Mouse (Mus musculus) megakaryocyte, embryonic 14.5 days (primary cell): ENCODE data around the gene Shank2.

Source experiments
- FLI1 ChIP-seq: IDR thresholded peaks from 2 replicates; pipeline ENCODE4 v1.6.1; 2012; ENCODE audit warnings: low read length, inconsistent platforms, mixed read lengths
- GATA1 ChIP-seq: IDR thresholded peaks from 3 replicates; pipeline ENCODE4 v1.6.1; 2012; ENCODE audit warnings: mixed read lengths, low read length, inconsistent platforms, borderline replicate concordance

DNA sequence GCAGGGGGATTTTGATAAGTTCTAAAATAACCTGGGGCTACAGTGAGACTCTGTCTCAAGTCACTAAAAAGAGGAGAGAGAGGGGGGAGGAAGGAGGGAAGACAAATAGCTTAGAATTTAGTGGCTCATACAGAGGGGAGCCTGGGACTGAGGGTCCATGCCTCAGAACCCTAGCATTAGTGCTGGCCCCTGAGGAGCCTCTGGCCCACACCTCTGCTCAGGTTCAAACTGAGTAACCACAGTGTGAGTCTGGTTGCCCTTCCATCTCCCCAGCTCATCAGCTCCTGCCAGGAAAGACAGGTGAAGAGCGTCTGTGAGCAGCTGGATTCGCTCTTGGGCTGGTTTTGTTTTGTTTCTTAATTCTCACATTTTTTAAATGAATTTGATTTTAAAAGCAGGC, 415.5 kb downstream of the Shank2 start:
- TF ChIP-seq GATA1 (no peak), FLI1 (no peak)
